Mouse (Mus musculus): ENCODE measurements around the gene Hectd4. TPM values are rescaled to one million over a fixed set of nuclear protein-coding genes. Genes with fewer than 3 reads are reported as not detected.
"Not testable (repeated sequence)": the region's sequence is repeated elsewhere in the genome, so short reads cannot be mapped to it uniquely, and the experiment has no call there.

Gene Hectd4
- total and polyA plus RNA-seq, 2 experiments from 2014 or later = 2.0 to 19.5 TPM

DNA sequence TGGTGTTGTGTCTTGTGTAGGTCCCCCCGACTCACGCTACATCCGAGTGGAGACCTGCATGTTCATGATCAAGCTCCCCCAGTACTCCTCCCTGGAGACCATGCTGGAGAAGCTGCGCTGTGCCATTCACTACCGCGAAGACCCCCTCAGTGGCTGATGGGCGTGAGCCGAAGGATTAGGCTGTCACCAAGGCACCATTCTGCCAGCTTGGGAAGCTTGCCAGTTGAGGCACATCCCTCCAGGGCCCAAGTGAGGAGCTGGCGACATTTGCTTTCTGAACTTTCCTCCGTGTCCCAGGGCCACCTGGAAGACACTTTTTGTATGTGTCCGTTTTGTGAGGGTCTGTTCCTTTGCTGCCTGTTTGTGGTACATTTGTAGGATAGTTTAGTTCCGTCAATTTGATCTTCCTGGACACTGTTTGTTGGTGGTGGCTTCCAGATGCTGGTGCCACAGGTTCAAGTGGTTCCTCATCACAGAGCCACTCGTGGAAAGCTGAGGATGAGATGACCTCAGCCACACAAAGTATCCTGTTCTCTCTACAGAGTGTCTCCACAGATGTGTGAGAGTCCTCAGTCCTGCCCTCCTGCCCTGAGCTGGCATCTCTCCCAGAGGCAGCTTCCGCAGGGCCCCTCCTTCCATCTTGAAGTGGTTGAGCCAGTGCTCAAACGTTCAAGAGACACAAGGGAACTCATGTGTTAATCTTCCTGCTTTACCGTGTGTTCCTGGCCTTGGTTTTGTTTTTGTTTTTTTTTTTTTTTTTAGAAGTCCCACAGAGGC lies 146.6 kb downstream of the Hectd4 start:
- ATAC-seq (ENCODE audit: insufficient read depth, low read depth) = no peak
- 71% methylated on average over 16 of the region's 16 CpGs for WGBS
- no peak for TF ChIP-seq EP300 (IDR thresholded peaks at IDR 0.05; ENCODE audit: low read depth)
- no peak for TF ChIP-seq CTCF (IDR thresholded peaks at IDR 0.05; ENCODE audit: low read depth)
- H3K4me2 ChIP-seq (ENCODE audit: low read depth, low read length) = no peak overlapping the region
- H3K36me3 ChIP-seq (replicated peaks; ENCODE audit: control insufficient read depth, insufficient read depth, low read length) = peaks cover 72% of the 10 kb centered on the region
- no peak overlapping the region for H3K4me3 ChIP-seq (ENCODE audit: low read depth, low read length)
- no peak overlapping the region for H3K9ac ChIP-seq (replicated peaks; ENCODE audit: low read depth, low read length)
- no peak for DNase-seq (ENCODE audit: low spot score)
- no peaks in the 10 kb centered on the region for H3K4me1 ChIP-seq (ENCODE audit: control insufficient read depth, insufficient read depth)
- H3K27ac ChIP-seq (ENCODE audit: low read depth) = no peak overlapping the region
- no peaks in the 10 kb centered on the region for H3K27me3 ChIP-seq (ENCODE audit: control insufficient read depth, insufficient read depth, low read length)
- H3K9me3 ChIP-seq (replicated peaks; ENCODE audit: control insufficient read depth, low read length) = no peaks in the 10 kb centered on the region

DNA sequence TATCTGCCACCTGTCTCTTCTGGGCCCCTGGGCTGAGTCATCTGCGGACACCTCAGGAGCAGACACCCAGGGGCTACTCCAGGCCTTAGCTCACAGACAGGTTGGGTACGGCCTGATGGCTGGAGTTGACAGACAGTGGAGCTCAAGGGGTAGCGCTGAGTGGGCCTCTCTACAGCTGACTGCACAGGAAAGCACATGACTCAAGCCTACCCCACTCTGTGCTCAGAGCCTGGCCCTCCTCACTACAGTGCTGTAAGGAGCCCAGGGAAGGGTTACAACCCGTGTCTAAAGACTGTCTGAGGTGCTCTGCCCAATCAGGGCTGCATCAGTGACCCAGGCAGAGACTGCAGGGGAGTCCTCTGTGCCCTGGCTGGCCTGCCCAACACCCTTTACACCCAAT lies 147.2 kb downstream of the Hectd4 start:
- Histone ChIP-seq H3K36me3 (replicated peaks; ENCODE audit: control insufficient read depth, insufficient read depth, low read length) (peaks cover 72% of the 10 kb centered on the region), H3K9ac (replicated peaks; ENCODE audit: low read depth, low read length) (no peak overlapping the region), H3K27ac (ENCODE audit: low read depth) (no peak overlapping the region), H3K4me3 (ENCODE audit: low read depth, low read length) (no peak overlapping the region), H3K27me3 (ENCODE audit: control insufficient read depth, insufficient read depth, low read length) (no peaks in the 10 kb centered on the region), H3K4me1 (ENCODE audit: control insufficient read depth, insufficient read depth) (no peaks in the 10 kb centered on the region), H3K4me2 (ENCODE audit: low read depth, low read length) (no peak overlapping the region), H3K9me3 (replicated peaks; ENCODE audit: control insufficient read depth, low read length) (no peaks in the 10 kb centered on the region)
- no peak for TF ChIP-seq EP300 (IDR thresholded peaks at IDR 0.05; ENCODE audit: low read depth)
- no peak for TF ChIP-seq CTCF (IDR thresholded peaks at IDR 0.05; ENCODE audit: low read depth)
- ATAC-seq (ENCODE audit: insufficient read depth, low read depth) (no peak), DNase-seq (ENCODE audit: low spot score) (no peak)
- WGBS = 79% methylated on average over 4 of the region's 4 CpGs

DNA sequence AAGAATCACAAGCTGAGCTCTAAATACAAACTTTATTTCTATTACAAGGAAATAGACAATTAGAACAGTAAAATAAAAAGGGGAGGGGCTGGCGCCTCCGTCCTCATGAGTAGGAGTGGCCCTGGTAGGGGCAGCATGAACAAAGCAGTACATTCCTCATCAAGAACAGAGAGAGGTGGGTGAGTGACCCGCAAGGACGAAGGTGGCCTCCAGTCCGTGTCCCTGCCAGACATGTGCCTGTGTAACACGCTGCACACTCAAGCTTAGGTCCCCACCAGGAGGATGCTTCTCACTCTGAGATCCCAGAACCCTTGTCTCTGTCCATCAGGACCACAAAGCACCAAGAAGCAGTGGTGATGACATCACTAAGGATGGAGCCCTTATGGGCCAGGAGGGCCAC lies 151.7 kb downstream of the Hectd4 start:
- Histone ChIP-seq H3K9ac (replicated peaks; ENCODE audit: low read depth, low read length) (no peak overlapping the region), H3K4me3 (ENCODE audit: low read depth, low read length) (no peak overlapping the region), H3K9me3 (replicated peaks; ENCODE audit: control insufficient read depth, low read length) (no peaks in the 10 kb centered on the region), H3K36me3 (replicated peaks; ENCODE audit: control insufficient read depth, insufficient read depth, low read length) (peaks cover 68% of the 10 kb centered on the region), H3K27ac (ENCODE audit: low read depth) (no peak overlapping the region), H3K27me3 (ENCODE audit: control insufficient read depth, insufficient read depth, low read length) (no peaks in the 10 kb centered on the region), H3K4me1 (ENCODE audit: control insufficient read depth, insufficient read depth) (no peaks in the 10 kb centered on the region), H3K4me2 (ENCODE audit: low read depth, low read length) (no peak overlapping the region)
- no peak for DNase-seq (ENCODE audit: low spot score)
- no peak for ATAC-seq (ENCODE audit: insufficient read depth, low read depth)
- 89% methylated on average over 6 of the region's 6 CpGs for WGBS
- no peak for TF ChIP-seq CTCF (IDR thresholded peaks at IDR 0.05; ENCODE audit: low read depth)
- TF ChIP-seq EP300 (IDR thresholded peaks at IDR 0.05; ENCODE audit: low read depth) = no peak

DNA sequence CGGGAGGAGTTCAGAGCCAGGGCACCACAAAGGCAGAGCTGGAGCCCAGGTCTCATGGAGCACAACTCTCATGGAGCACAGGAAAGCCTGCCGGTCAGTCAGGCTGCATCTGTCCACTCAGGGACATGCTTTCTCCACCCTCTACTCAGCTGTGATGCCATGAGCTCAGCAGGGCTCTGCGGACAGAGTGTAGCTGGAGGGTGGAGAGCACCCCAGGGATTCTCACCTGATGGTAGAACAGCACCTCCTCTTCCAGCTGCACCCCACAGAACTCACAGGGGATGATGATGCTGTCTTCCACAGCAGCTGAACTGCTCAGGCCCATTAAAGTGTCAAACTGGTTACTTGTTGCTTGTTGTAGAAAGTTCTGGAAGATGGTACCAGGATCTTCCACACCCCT lies 154.8 kb downstream of the Hectd4 start:
- H3K27me3 ChIP-seq (ENCODE audit: control insufficient read depth, insufficient read depth, low read length) = no peaks in the 10 kb centered on the region
- H3K4me2 ChIP-seq (ENCODE audit: low read depth, low read length) = no peak overlapping the region
- WGBS = 87% methylated on average over 3 of the region's 3 CpGs
- no peaks in the 10 kb centered on the region for H3K9me3 ChIP-seq (replicated peaks; ENCODE audit: control insufficient read depth, low read length)
- ATAC-seq (ENCODE audit: insufficient read depth, low read depth) = no peak
- no peaks in the 10 kb centered on the region for H3K4me1 ChIP-seq (ENCODE audit: control insufficient read depth, insufficient read depth)
- no peak for TF ChIP-seq CTCF (IDR thresholded peaks at IDR 0.05; ENCODE audit: low read depth)
- no peak for TF ChIP-seq EP300 (IDR thresholded peaks at IDR 0.05; ENCODE audit: low read depth)
- DNase-seq (ENCODE audit: low spot score) = no peak
- peaks cover 79% of the 10 kb centered on the region for H3K36me3 ChIP-seq (replicated peaks; ENCODE audit: control insufficient read depth, insufficient read depth, low read length)
- H3K9ac ChIP-seq (replicated peaks; ENCODE audit: low read depth, low read length) = no peak overlapping the region
- H3K4me3 ChIP-seq (ENCODE audit: low read depth, low read length) = no peak overlapping the region
- H3K27ac ChIP-seq (ENCODE audit: low read depth) = no peak overlapping the region

DNA sequence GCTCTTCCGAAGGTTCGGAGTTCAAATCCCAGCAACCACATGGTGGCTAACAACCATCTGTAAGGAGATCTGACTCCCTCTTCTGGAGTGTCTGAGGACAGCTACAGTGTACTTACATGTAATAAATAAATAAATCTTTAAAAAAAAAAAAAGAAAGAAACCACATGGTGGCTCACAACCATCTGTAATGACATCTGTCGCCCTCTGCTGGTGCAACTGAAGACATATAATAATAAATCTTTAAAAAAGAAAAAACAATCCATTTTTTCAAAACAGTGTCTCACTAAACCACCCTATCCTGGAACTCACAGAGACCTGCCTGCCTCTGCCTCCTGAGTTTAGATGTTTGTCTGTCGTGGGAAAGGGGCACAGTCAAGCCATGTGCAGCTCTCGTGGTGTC lies 157.0 kb downstream of the Hectd4 start:
- H3K4me1 ChIP-seq (ENCODE audit: control insufficient read depth, insufficient read depth); H3K4me3 ChIP-seq (ENCODE audit: low read depth, low read length); ATAC-seq (ENCODE audit: insufficient read depth, low read depth); H3K9ac ChIP-seq (replicated peaks; ENCODE audit: low read depth, low read length); H3K9me3 ChIP-seq (replicated peaks; ENCODE audit: control insufficient read depth, low read length); H3K27me3 ChIP-seq (ENCODE audit: control insufficient read depth, insufficient read depth, low read length); H3K4me2 ChIP-seq (ENCODE audit: low read depth, low read length); H3K27ac ChIP-seq (ENCODE audit: low read depth): not testable (repeated sequence)
- WGBS = 70% methylated on average over 5 of the region's 5 CpGs
- peak; percentile 41 for TF ChIP-seq CTCF (IDR thresholded peaks at IDR 0.05; ENCODE audit: low read depth)
- peaks cover 90% of the 10 kb centered on the region for H3K36me3 ChIP-seq (replicated peaks; ENCODE audit: control insufficient read depth, insufficient read depth, low read length)
- peak; percentile 56 for DNase-seq (ENCODE audit: low spot score)
